Mouse (Mus musculus): ENCODE results near the gene Myh14. TPM values are rescaled to one million over a fixed set of nuclear protein-coding genes. Genes with fewer than 3 reads are reported as not detected.

Gene Myh14
- polyA plus RNA-seq, 1 experiment from 2014 or later = 1.1 TPM

DNA sequence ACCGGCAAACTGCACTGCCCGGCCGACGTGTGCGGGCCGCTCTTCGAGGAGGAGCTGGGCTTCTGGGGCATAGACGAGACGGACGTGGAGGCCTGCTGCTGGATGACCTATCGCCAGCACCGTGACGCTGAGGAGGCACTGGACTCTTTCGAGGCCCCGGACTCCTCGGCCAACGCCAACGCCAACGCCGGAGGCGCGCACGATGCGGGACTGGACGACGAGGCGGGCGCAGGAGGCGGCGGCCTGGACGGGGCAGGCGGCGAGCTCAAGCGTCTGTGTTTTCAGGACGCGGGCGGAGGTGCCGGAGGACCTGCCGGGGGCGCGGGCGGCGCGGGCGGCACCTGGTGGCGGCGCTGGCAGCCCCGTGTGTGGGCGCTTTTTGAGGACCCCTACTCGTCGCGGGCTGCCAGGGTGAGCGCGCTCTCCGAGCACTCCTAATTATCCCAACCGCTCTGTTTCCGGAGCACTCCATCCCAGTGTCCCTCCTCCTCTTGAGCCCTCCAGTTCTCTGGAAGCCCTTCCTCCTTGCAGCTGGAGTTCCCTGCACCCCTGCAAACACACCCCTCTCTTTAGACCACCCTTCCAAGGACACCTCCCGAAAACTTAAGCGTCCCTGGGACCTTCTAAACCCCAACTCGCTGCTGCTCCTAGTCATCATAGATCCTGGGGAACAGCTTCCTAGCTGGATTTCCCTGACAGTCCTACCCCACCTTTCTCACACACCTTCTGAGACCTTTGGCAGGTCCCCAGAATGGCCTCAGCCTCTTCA is 79.1 kb downstream of the Myh14 start:
- H3K27ac ChIP-seq (replicated peaks) = peak overlapping the region; percentile 74
- DNase-seq (ENCODE audit: low spot score) = peak; percentile 38
- peaks cover 81% of the 10 kb centered on the region for H3K4me1 ChIP-seq
- no peaks in the 10 kb centered on the region for H3K9me3 ChIP-seq (replicated peaks)
- peaks cover 72% of the 10 kb centered on the region for H3K27me3 ChIP-seq (ENCODE audit: low read depth, poor library complexity, severe bottlenecking)
- H3K36me3 ChIP-seq = peaks cover 14% of the 10 kb centered on the region
- under 1% methylated on average over 56 of the region's 60 CpGs for WGBS
- peak overlapping the region; percentile 72 for H3K4me3 ChIP-seq

DNA sequence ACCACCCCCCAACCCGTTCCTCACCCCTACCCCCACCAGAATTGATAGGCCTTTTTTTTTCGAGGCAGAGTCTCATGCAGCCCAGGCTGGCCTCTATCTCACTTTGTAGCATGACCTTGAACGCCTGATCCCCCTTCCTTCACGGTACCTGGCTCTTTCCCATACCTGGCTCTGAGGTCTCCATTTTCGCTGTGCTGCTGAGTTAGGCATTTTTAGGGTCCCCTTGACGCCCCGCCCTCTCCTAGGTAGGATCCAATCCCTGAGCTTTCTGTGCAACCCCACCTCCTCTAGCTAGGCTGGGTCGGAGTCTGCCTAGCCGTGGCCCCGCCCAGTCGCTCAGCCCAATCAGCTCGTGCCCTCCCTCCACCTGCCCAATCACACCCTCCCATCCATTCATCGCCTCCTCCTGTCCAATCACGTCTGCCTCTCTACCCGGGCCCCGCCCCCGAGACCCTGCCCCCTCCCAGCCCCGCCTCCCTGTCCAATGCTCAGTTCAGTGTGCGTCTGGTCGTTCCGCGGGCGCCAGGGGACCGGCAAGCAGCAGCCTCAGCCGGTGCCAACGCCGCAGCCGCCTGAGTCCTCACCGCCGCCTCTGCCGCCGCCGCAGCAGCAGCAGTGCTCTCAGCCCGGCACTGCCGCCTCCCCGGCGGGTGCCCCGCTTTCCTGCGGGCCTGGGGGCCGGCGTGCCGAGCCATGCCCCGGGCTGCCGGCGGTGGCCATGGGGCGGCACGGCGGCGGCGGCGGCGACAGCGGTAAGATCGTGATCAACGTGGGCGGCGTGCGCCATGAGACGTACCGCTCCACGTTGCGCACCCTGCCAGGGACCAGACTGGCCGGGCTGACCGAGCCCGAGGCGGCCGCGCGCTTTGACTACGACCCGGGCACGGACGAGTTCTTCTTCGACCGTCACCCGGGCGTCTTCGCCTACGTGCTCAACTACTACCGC is 80.0 kb downstream of the Myh14 start, which contains the start of gene Kcnc3:
Kcnc3 (plus strand) TSS at position 263 of the 946 bp plus-strand sequence.
- peaks cover 7% of the 10 kb centered on the region for H3K36me3 ChIP-seq
- peak; percentile 98 for DNase-seq (ENCODE audit: low spot score)
- no peaks in the 10 kb centered on the region for H3K9me3 ChIP-seq (replicated peaks)
- peaks cover 79% of the 10 kb centered on the region for H3K27me3 ChIP-seq (ENCODE audit: low read depth, poor library complexity, severe bottlenecking)
- WGBS = under 1% methylated on average over 80 of the region's 80 CpGs
- peaks cover 85% of the 10 kb centered on the region for H3K4me1 ChIP-seq
- H3K27ac ChIP-seq (replicated peaks) = peak within 1 kb of the TSS; percentile 74
- H3K4me3 ChIP-seq = peak within 1 kb of the TSS; percentile 72

DNA sequence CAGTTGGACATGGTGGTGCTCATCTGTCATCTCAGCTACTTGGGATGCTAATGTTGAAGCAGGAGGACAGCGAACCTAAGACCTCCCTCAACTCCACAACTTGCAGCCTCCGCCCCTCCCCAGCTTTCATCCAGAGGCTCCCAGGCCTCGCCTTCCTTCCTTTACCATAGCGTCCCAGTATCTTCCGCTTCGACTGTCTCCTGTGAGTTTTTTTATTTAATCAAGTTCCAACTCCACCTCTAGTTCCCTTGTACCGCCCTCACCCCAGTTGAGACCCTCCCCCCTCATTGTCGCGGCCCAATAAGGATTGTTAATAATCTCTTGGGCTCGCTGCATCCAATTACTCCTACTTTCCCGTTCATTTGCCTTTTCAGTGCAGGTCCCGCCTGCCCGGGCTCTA is 80.7 kb downstream of the Myh14 start:
- Histone ChIP-seq H3K27ac (replicated peaks) (peak overlapping the region; percentile 74; the same call in 1 of the 2 replicates), H3K36me3 (no peaks in the 10 kb centered on the region), H3K4me1 (peaks cover 85% of the 10 kb centered on the region), H3K27me3 (ENCODE audit: low read depth, poor library complexity, severe bottlenecking) (peaks cover 86% of the 10 kb centered on the region), H3K4me3 (peak overlapping the region; percentile 72), H3K9me3 (replicated peaks) (no peaks in the 10 kb centered on the region)
- 1% methylated on average over 13 of the region's 13 CpGs for WGBS
- no peak for DNase-seq (ENCODE audit: low spot score)

DNA sequence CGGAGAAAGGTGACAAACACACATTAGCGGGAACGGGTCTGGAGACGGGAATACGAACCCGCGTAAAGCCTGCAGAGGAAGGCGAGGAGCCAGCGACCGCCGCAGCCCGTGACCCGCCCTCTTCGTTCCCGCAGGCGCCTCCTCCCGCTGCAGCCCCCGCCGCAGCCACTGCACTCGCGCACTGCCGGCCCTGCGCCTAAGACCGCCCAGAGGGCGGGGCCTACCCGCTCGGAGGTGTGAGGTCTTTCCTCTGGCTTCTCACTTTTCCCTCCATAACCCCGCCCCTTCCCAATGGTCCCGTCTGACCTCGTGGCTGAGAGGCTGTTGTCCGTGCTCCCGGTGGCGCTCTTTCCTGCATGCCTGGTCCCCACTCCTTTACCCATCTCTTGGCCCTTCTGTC is 81.5 kb downstream of the Myh14 start:
- Histone ChIP-seq H3K9me3 (replicated peaks) (no peaks in the 10 kb centered on the region), H3K27me3 (ENCODE audit: low read depth, poor library complexity, severe bottlenecking) (peaks cover 88% of the 10 kb centered on the region), H3K4me3 (peak overlapping the region; percentile 72), H3K36me3 (no peaks in the 10 kb centered on the region), H3K4me1 (peaks cover 78% of the 10 kb centered on the region), H3K27ac (replicated peaks) (peak overlapping the region; percentile 49)
- 0% methylated on average over 33 of the region's 33 CpGs for WGBS
- DNase-seq (ENCODE audit: low spot score) = peak; percentile 85

DNA sequence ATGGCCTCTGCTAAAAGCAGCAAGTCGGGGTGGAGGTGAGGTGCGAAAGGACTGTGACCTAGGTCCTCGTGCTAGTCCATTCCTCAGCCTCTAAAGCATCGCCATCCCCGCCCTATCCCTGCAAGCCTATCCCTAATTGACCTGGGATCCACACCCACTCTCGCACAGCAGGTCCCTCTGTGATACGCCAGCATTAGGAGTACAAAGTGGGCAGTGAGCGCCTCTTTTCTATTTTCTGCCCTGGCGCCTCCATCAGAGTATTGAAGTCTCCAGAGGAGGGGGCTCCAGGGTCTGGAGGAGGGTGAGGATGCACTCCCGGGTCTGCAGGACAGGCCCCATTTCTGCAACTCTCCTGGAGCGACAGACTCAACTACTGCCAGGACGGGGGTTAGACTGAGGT is 82.3 kb downstream of the Myh14 start:
- no peaks in the 10 kb centered on the region for H3K9me3 ChIP-seq (replicated peaks)
- 13% methylated on average over 12 of the region's 12 CpGs for WGBS
- peaks cover 82% of the 10 kb centered on the region for H3K27me3 ChIP-seq (ENCODE audit: low read depth, poor library complexity, severe bottlenecking)
- H3K36me3 ChIP-seq = no peaks in the 10 kb centered on the region
- peak overlapping the region; percentile 72 for H3K4me3 ChIP-seq
- H3K27ac ChIP-seq (replicated peaks) = peak overlapping the region; percentile 49
- peaks cover 70% of the 10 kb centered on the region for H3K4me1 ChIP-seq
- no peak for DNase-seq (ENCODE audit: low spot score)

DNA sequence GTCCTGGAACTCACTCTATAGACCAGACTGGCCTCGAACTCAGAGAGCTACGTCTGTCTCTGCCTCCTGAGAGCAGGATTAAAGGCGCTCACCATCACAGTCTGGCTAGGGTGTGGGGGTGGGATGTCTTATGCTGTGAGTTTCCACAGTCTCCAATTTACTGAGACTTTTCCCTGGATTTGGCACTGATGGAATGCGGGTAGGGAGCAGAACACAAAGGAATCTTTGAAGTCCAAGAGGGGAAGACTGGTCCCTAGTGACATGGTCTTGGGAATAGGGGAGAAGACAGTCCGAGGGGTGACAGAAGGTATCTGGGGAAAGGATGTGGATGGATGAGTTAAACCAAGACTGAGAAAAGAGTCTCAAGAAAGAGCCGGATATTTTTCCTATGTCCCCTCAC is 83.0 kb downstream of the Myh14 start:
- 39% methylated on average over 6 of the region's 6 CpGs for WGBS
- Histone ChIP-seq H3K4me3 (peak overlapping the region; percentile 72), H3K4me1 (peaks cover 64% of the 10 kb centered on the region), H3K27me3 (ENCODE audit: low read depth, poor library complexity, severe bottlenecking) (peaks cover 76% of the 10 kb centered on the region), H3K9me3 (replicated peaks) (no peaks in the 10 kb centered on the region), H3K36me3 (no peaks in the 10 kb centered on the region), H3K27ac (replicated peaks) (no peak overlapping the region)
- no peak for DNase-seq (ENCODE audit: low spot score)

DNA sequence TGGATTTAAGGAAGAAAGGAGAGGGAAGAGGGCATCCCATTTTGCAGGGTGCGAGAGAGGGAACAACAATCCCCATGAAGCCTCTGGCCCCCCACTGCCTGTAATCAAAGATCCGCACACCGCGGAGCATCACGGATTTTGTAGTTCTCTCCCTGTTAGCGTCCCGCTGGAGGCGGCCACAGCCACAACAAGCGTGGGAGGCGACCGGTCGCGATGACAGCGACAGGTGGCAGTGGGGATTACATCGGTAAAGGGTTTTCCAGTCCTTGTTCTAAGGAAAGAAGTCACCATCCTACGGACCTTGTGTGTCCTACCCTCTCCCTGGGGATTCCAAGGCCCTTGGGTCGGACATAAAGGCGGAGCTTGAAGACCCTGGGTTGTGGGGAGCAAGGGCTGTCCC is 83.7 kb downstream of the Myh14 start:
- peak; percentile 84 for DNase-seq (ENCODE audit: low spot score)
- WGBS = under 1% methylated on average over 18 of the region's 18 CpGs
- peaks cover 56% of the 10 kb centered on the region for H3K4me1 ChIP-seq
- peak overlapping the region; percentile 72 for H3K4me3 ChIP-seq
- no peaks in the 10 kb centered on the region for H3K9me3 ChIP-seq (replicated peaks)
- H3K27me3 ChIP-seq (ENCODE audit: low read depth, poor library complexity, severe bottlenecking) = peaks cover 68% of the 10 kb centered on the region
- peak overlapping the region; percentile 71 for H3K27ac ChIP-seq (replicated peaks)
- H3K36me3 ChIP-seq = no peaks in the 10 kb centered on the region

DNA sequence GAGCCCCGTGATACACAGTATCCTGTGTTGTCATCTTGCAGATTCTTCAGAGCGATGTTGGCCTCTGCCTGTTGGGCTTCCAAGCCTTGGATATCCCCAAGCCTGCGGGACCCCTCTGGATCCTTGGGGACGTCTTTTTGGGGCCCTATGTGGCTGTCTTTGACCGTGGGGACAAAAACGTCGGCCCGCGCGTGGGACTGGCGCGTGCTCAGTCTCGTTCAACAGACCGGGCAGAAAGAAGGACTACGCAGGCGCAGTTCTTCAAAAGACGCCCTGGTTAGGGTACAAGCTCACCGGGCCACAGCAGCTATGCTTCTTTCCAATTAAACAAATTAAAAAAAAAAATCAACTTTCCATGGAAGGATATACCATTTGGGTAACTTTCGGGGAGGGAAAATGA is 84.1 kb downstream of the Myh14 start:
- DNase-seq (ENCODE audit: low spot score) = peak; percentile 60
- Histone ChIP-seq H3K4me3 (peak overlapping the region; percentile 72), H3K27me3 (ENCODE audit: low read depth, poor library complexity, severe bottlenecking) (peaks cover 64% of the 10 kb centered on the region), H3K4me1 (peaks cover 52% of the 10 kb centered on the region), H3K27ac (replicated peaks) (peak overlapping the region; percentile 71), H3K9me3 (replicated peaks) (no peaks in the 10 kb centered on the region), H3K36me3 (no peaks in the 10 kb centered on the region)
- WGBS = 11% methylated on average over 19 of the region's 19 CpGs

DNA sequence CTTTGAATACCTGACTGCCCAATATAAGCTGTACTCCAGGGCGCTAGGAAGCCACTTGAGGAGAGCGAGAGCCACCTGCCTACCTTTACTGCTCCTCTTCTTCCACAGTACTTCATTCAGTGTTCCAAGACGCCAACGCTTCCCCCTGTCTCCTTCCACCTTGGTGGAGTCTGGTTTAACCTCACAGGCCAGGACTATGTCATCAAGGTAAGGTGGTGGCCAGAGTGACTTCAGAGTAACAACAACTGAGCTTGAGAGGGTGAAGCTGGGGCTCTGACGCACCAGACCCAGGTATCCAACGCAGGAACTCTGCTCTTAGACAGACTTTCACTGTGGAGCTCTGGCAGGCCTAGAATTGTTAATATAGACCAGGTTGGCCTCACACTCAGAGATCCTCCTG is 85.0 kb downstream of the Myh14 start:
- DNase-seq (ENCODE audit: low spot score) = no peak
- peaks cover 55% of the 10 kb centered on the region for H3K27me3 ChIP-seq (ENCODE audit: low read depth, poor library complexity, severe bottlenecking)

DNA sequence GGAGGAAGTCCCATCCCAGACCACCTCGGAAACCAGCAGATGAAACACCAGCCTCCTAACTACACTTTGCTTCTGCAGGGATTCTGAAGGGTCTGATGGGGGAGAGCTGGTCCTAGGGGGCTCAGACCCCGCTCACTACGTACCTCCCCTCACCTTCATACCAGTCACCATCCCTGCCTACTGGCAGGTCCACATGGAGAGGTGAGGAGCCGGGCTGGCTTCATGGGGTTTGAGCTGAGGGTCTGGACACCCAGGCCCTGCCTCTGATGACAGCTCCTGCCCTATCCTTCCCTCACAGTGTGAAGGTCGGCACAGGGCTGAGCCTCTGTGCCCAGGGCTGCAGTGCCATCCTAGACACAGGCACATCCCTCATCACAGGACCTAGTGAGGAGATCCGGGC is 85.7 kb downstream of the Myh14 start:
- 90% methylated on average over 6 of the region's 6 CpGs for WGBS
- H3K27ac ChIP-seq (replicated peaks) = no peak overlapping the region
- H3K4me1 ChIP-seq = peaks cover 38% of the 10 kb centered on the region
- H3K9me3 ChIP-seq (replicated peaks) = no peaks in the 10 kb centered on the region
- no peaks in the 10 kb centered on the region for H3K36me3 ChIP-seq
- peaks cover 48% of the 10 kb centered on the region for H3K27me3 ChIP-seq (ENCODE audit: low read depth, poor library complexity, severe bottlenecking)
- no peak overlapping the region for H3K4me3 ChIP-seq
- no peak for DNase-seq (ENCODE audit: low spot score)

More for the DNA sequence above, 85.0 kb downstream of the Myh14 start:
- H3K36me3 ChIP-seq = no peaks in the 10 kb centered on the region
- no peaks in the 10 kb centered on the region for H3K9me3 ChIP-seq (replicated peaks)
- no peak overlapping the region for H3K27ac ChIP-seq (replicated peaks)
- 96% methylated on average over 6 of the region's 6 CpGs for WGBS
- H3K4me1 ChIP-seq = peaks cover 43% of the 10 kb centered on the region
- no peak overlapping the region for H3K4me3 ChIP-seq

DNA sequence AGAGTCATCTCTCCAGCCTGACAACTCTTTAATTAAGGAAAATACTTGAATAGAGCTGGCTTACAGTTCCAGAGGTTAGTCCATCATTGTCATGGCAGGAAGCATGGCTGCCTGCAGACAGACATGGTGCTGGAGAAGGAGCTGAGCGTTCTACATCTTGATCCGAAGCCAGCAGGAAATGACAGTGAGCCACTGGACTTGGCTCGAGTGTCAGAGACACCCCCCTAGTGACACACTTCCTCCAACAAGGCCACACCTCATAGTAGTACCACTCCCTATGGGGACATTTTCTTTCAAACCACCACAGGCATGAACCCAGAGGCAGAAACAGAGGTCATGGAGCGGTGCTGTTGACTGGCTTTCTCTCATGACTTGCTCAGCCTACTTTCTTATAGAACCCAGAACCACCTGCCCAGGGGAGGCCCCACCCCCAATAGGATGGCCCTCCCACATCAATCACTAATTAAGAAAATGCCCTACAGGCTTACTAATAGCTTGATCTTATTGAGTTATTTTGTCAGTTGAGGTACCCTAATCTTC is 86.3 kb downstream of the Myh14 start:
- peaks cover 42% of the 10 kb centered on the region for H3K27me3 ChIP-seq (ENCODE audit: low read depth, poor library complexity, severe bottlenecking)
- no peaks in the 10 kb centered on the region for H3K36me3 ChIP-seq
- H3K9me3 ChIP-seq (replicated peaks) = no peaks in the 10 kb centered on the region
- H3K4me3 ChIP-seq = no peak overlapping the region
- no peak overlapping the region for H3K27ac ChIP-seq (replicated peaks)
- WGBS = 85% methylated on average over 4 of the region's 4 CpGs
- H3K4me1 ChIP-seq = peaks cover 32% of the 10 kb centered on the region
- no peak for DNase-seq (ENCODE audit: low spot score)

DNA sequence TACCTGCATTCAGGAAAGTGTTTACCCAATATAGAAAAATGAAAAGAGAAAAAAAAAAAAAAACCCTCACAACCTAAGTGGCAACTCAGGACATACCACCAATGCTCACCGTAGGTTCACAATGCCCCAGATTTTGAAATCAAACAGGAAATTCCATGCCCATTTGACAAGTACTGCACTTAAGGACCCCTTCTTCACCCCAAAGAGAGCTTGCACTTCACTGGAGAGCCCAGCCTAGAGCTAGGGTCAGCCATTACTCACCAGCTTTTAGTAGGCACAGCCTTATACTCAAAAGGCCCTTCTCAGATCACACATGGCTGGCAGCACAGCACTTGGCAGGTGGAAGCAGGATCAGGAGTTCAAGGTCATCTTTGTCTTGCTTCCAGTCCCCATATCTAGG is 87.5 kb downstream of the Myh14 start:
- Histone ChIP-seq H3K36me3 (no peaks in the 10 kb centered on the region), H3K9me3 (replicated peaks) (0 out of 2 replicates have a peak, but pooled peaks cover 3% of the 10 kb centered on the region), H3K4me3 (no peak overlapping the region), H3K27ac (replicated peaks) (no peak overlapping the region), H3K4me1 (peaks cover 20% of the 10 kb centered on the region), H3K27me3 (ENCODE audit: low read depth, poor library complexity, severe bottlenecking) (peaks cover 31% of the 10 kb centered on the region)
- no peak for DNase-seq (ENCODE audit: low spot score)
- 90% methylated on average over 1 of the region's 1 CpGs for WGBS
